Mouse (Mus musculus) forelimb bud, embryonic 11.5 days (tissue): ENCODE measurements around the gene Nudt14.
A peak's percentile ranks its signal among the peaks of the same experiment; 100 is the strongest.

Source experiments
- DNase-seq: peaks from one replicate; pipeline ENCODE4 v3.0.0-alpha.2; 2012; ENCODE audit warnings: low read depth, low spot score

Gene Nudt14

GRCm38 (mm10) chr12:112941776-112942713 is at the start of gene Nudt14:
Gene Nudt14 (minus strand): TSS chr12:112942124.
- DNase-seq = peak; percentile 55

GRCm38 (mm10) chr12:112991444-112991843 is 49.5 kb upstream of the Nudt14 start:
- DNase-seq = no peak

GRCm38 (mm10) chr12:112990706-112991405 is 48.9 kb upstream of the Nudt14 start:
- no peak for DNase-seq

GRCm38 (mm10) chr12:112987877-112988276 is 46.0 kb upstream of the Nudt14 start:
- DNase-seq = no peak

- DNase-seq = no peak
Measured at GRCm38 (mm10) chr12:112985346-112985745, 43.4 kb upstream of the Nudt14 start.

- DNase-seq = no peak
Measured at GRCm38 (mm10) chr12:112982031-112982430, 40.1 kb upstream of the Nudt14 start.

- no peak for DNase-seq
Measured at GRCm38 (mm10) chr12:112977156-112977555, 35.2 kb upstream of the Nudt14 start.

- DNase-seq = peak; percentile 83
Measured at GRCm38 (mm10) chr12:112976371-112977073, 34.6 kb upstream of the Nudt14 start, which contains the start of gene Btbd6. Gene Btbd6 (plus strand): TSS chr12:112976482.

GRCm38 (mm10) chr12:112974736-112975135 is 32.8 kb upstream of the Nudt14 start:
- DNase-seq = no peak

GRCm38 (mm10) chr12:112969616-112970015 is 27.7 kb upstream of the Nudt14 start:
- no peak for DNase-seq

- no peak for DNase-seq
Measured at GRCm38 (mm10) chr12:112968943-112969342, 27.0 kb upstream of the Nudt14 start.

GRCm38 (mm10) chr12:112965783-112966182 is 23.9 kb upstream of the Nudt14 start:
- no peak for DNase-seq

GRCm38 (mm10) chr12:112961872-112962271 is 19.9 kb upstream of the Nudt14 start:
- DNase-seq = no peak

GRCm38 (mm10) chr12:112961428-112961827 is 19.5 kb upstream of the Nudt14 start:
- no peak for DNase-seq

GRCm38 (mm10) chr12:112959421-112959820 is 17.5 kb upstream of the Nudt14 start:
- DNase-seq = no peak

- no peak for DNase-seq
Measured at GRCm38 (mm10) chr12:112958303-112958702, 16.4 kb upstream of the Nudt14 start.

- peak; percentile 63 for DNase-seq
Measured at GRCm38 (mm10) chr12:112955800-112956199, 13.9 kb upstream of the Nudt14 start.

GRCm38 (mm10) chr12:112952926-112953565 is 11.1 kb upstream of the Nudt14 start:
- no peak for DNase-seq

GRCm38 (mm10) chr12:112952433-112952832 is 10.5 kb upstream of the Nudt14 start:
- no peak for DNase-seq

GRCm38 (mm10) chr12:112951150-112951842 is 9.4 kb upstream of the Nudt14 start:
- DNase-seq = no peak

- DNase-seq = no peak
Measured at GRCm38 (mm10) chr12:112950761-112951129, 8.8 kb upstream of the Nudt14 start.
